Comparison of ENCODE assay signal across 34 mouse cellular contexts in the genomic region with DNA sequence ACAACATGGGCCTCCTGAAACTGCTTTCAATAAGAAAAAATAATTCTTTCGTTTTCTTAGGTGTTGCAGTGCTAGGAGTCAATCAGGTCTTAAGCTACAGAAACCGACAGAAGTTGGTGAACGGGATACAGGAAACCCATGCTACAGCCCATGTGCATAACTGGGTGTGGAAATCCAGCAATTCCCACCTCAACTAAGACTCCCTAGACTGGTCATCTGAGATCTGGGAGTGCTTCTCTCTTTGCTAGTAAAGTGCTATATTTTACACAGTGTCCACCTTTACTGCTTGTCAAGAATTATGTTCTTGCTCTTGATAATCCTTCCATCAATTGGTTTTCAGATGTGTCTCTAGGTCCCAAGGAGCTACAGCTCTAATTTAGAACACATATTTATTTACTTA.
"Had no signal": no experiment of that assay in that cellular context is flagged by ENCODE, and none has a peak within 500 bp of the region (broad histone marks: within the 10 kb centered on the region; RNA-seq: fewer than 3 reads in every experiment).

No protein-coding gene starts in this region.

- H3K9me3 ChIP-seq: heart, embryonic 10.5 days; heart, embryonic 12.5 days; heart, embryonic 13.5 days; heart, embryonic 15.5 days; hindbrain, embryonic 10.5 days; hindbrain, embryonic 12.5 days; hindbrain, embryonic 13.5 days; hindbrain, embryonic 15.5 days; intestine, embryonic 15.5 days; kidney, embryonic 15.5 days had no signal

- H3K4me2 ChIP-seq: heart, embryonic 11.5 days; heart, embryonic 12.5 days; heart, embryonic 13.5 days; heart, embryonic 15.5 days; hindbrain, embryonic 12.5 days; hindbrain, embryonic 13.5 days; hindbrain, embryonic 14.5 days; hindbrain, embryonic 15.5 days; intestine, embryonic 15.5 days; kidney, embryonic 15.5 days had no signal

- DNase-seq: heart, postnatal 10 days; heart, postnatal 14 days; heart, postnatal 36 days; heart, postnatal 4 days; kidney, adult 11 months; kidney, adult 18-20 months; kidney, adult 9 months; kidney, postnatal 10 days; kidney, postnatal 14 days; kidney, postnatal 25 days; kidney, postnatal 36 days; kidney, postnatal 4 days; layer of hippocampus, adult 9-11 months; layer of hippocampus, postnatal 36 days had no signal

- ATAC-seq: hindbrain, embryonic 16.5 days; hindbrain, postnatal 0 days; inflammation-experienced regulatory T-cells, adult 6 months; intestine, embryonic 15.5 days; intestine, embryonic 16.5 days; intestine, postnatal 0 days had no signal

- H3K36me3 ChIP-seq: heart, embryonic 10.5 days; heart, embryonic 12.5 days; heart, embryonic 13.5 days; heart, embryonic 15.5 days; hindbrain, embryonic 10.5 days; hindbrain, embryonic 12.5 days; hindbrain, embryonic 13.5 days; hindbrain, embryonic 15.5 days; intestine, embryonic 15.5 days; kidney, embryonic 15.5 days had no signal

- H3K9ac ChIP-seq: heart, embryonic 12.5 days; heart, embryonic 13.5 days; heart, embryonic 15.5 days; hindbrain, embryonic 12.5 days; hindbrain, embryonic 13.5 days; hindbrain, embryonic 14.5 days; hindbrain, embryonic 15.5 days; intestine, embryonic 15.5 days; kidney, embryonic 15.5 days had no signal

- H3K4me1 ChIP-seq: heart, embryonic 10.5 days; heart, embryonic 12.5 days; heart, embryonic 13.5 days; heart, embryonic 15.5 days; hindbrain, embryonic 10.5 days; hindbrain, embryonic 12.5 days; hindbrain, embryonic 13.5 days; hindbrain, embryonic 15.5 days; intestine, embryonic 15.5 days had no signal

- H3K27ac ChIP-seq: heart, embryonic 10.5 days; heart, embryonic 13.5 days; heart, embryonic 15.5 days; hindbrain, embryonic 10.5 days; hindbrain, embryonic 12.5 days; hindbrain, embryonic 13.5 days; hindbrain, embryonic 14.5 days; hindbrain, embryonic 15.5 days; hindbrain, postnatal 0 days; intestine, embryonic 15.5 days; kidney, embryonic 15.5 days; kidney, postnatal 0 days; layer of hippocampus, adult 2 months; left cerebral cortex, adult 2 months had no signal

- H3K4me3 ChIP-seq: heart, embryonic 10.5 days; heart, embryonic 12.5 days; heart, embryonic 13.5 days; heart, embryonic 15.5 days; hindbrain, embryonic 10.5 days; hindbrain, embryonic 12.5 days; hindbrain, embryonic 13.5 days; hindbrain, embryonic 15.5 days; intestine, embryonic 15.5 days; kidney, embryonic 15.5 days; layer of hippocampus, adult 2 months; left cerebral cortex, adult 2 months had no signal

- H3K27me3 ChIP-seq: heart, embryonic 12.5 days; heart, embryonic 13.5 days; heart, embryonic 15.5 days; hindbrain, embryonic 12.5 days; hindbrain, embryonic 13.5 days; hindbrain, embryonic 15.5 days; intestine, embryonic 15.5 days; kidney, embryonic 15.5 days had no signal
